Mouse (Mus musculus) MEL (cell line): Measurements from ENCODE around the gene Nos3. TPM values are rescaled to one million over a fixed set of nuclear protein-coding genes. Genes with fewer than 3 reads are reported as not detected.

Source experiments
- DNase-seq: peaks from one replicate; pipeline ENCODE4 v3.0.0; 2011; ENCODE audit warnings: low read depth, low spot score
- H3K27ac ChIP-seq: 2 replicates; pipeline ENCODE4 v1.5.1; 2012; ENCODE audit warnings: low read depth, mild to moderate bottlenecking, control low read depth, low read length, moderate library complexity; ENCODE audit not compliant: control insufficient read depth
- H3K27me3 ChIP-seq, 2 experiments: fragments of 150-350 bp in 1 of 2; sonication (generic) in 1 of 2; 2 replicates each; pipeline ENCODE4 v1.6.1; 2012; ENCODE audit warnings: low read length in 2 of 2, mild to moderate bottlenecking in 2 of 2, improper control_type of control experiment in 1 of 2, moderate library complexity in 1 of 2; ENCODE audit not compliant: insufficient read depth in 2 of 2, control insufficient read depth in 1 of 2
- H3K36me3 ChIP-seq, 2 experiments: 2 replicates each; pipeline ENCODE4 v1.6.1; 2012 to 2014; ENCODE audit warnings: low read length in 2 of 2, improper control_type of control experiment in 1 of 2, inconsistent platforms in 1 of 2, mild to moderate bottlenecking in 1 of 2; ENCODE audit not compliant: insufficient read depth in 2 of 2, control insufficient read depth in 1 of 2
- H3K4me1 ChIP-seq, 2 experiments: fragments of 150-350 bp in 1 of 2; sonication (generic) in 1 of 2; 2 replicates each; pipeline ENCODE4 v1.6.1; 2012; ENCODE audit warnings: low read length in 2 of 2, improper control_type of control experiment in 1 of 2, mild to moderate bottlenecking in 1 of 2; ENCODE audit not compliant: insufficient read depth in 2 of 2, control insufficient read depth in 1 of 2
- H3K4me3 ChIP-seq, 2 experiments: fragments of 150-350 bp in 1 of 2; sonication (generic) in 1 of 2; 2 replicates each; pipeline ENCODE4 v1.5.1; 2012; ENCODE audit warnings: low read depth in 2 of 2, low read length in 2 of 2, mild to moderate bottlenecking in 2 of 2, moderate library complexity in 2 of 2, control low read depth in 1 of 2, improper control_type of control experiment in 1 of 2; ENCODE audit not compliant: control insufficient read depth in 1 of 2, insufficient read depth in 1 of 2
- H3K79me2 ChIP-seq: 2 replicates; pipeline ENCODE4 v1.6.1; 2012; ENCODE audit warnings: mild to moderate bottlenecking, low read length, moderate library complexity; ENCODE audit not compliant: control insufficient read depth, poor library complexity, insufficient read depth
- H3K9ac ChIP-seq: 2 replicates; pipeline ENCODE4 v1.6.1; 2012; ENCODE audit warnings: low read depth, mild to moderate bottlenecking, control low read depth, low read length, moderate library complexity; ENCODE audit not compliant: control insufficient read depth, poor library complexity, severe bottlenecking
- H3K9me3 ChIP-seq: fragments of 150-350 bp; sonication (generic); replicated peaks from 2 replicates; pipeline ENCODE4 v1.6.1; 2012; ENCODE audit warnings: mild to moderate bottlenecking, low read length, improper control_type of control experiment, moderate library complexity; ENCODE audit not compliant: insufficient read depth
- CHD2 ChIP-seq: IDR thresholded peaks from 2 replicates; pipeline ENCODE4 v1.6.1; 2011; ENCODE audit warnings: low read length, improper control_type of control experiment
- CTCF ChIP-seq, 3 experiments: IDR thresholded peaks in 2 of 3; conservative IDR thresholded peaks in 1 of 3; 2 replicates each; pipeline ENCODE4 v1.5.1; 2011 to 2012; ENCODE audit warnings: low read length in 3 of 3, low read depth in 2 of 3, mild to moderate bottlenecking in 2 of 3, improper control_type of control experiment in 1 of 3, inconsistent platforms in 1 of 3, mixed read lengths in 1 of 3, moderate library complexity in 1 of 3; ENCODE audit not compliant: control insufficient read depth in 1 of 3, insufficient read depth in 1 of 3, poor library complexity in 1 of 3, severe bottlenecking in 1 of 3
- E2F4 ChIP-seq: IDR thresholded peaks from 2 replicates; pipeline ENCODE4 v1.6.1; 2011; ENCODE audit warnings: low read depth, low read length, improper control_type of control experiment, borderline replicate concordance
- ELF1 ChIP-seq: IDR thresholded peaks from 2 replicates; pipeline ENCODE4 v1.6.1; 2014; ENCODE audit warnings: low read depth, mild to moderate bottlenecking, inconsistent platforms, low read length, improper control_type of control experiment, moderate library complexity
- EP300 ChIP-seq, 2 experiments: IDR thresholded peaks; 2 replicates each; pipeline ENCODE4 v1.6.1; 2011; ENCODE audit warnings: improper control_type of control experiment in 2 of 2, low read length in 2 of 2, low read depth in 1 of 2, mild to moderate bottlenecking in 1 of 2
- HCFC1 ChIP-seq: IDR thresholded peaks from 2 replicates; pipeline ENCODE4 v1.6.1; 2012; ENCODE audit warnings: low read depth, mild to moderate bottlenecking, inconsistent platforms, low read length, improper control_type of control experiment, moderate library complexity
- JUND ChIP-seq: IDR thresholded peaks from 2 replicates; pipeline ENCODE4 v1.6.1; 2011; ENCODE audit warnings: low read depth, mild to moderate bottlenecking, improper control_type of control experiment, low read length
- MAZ ChIP-seq: IDR thresholded peaks from 2 replicates; pipeline ENCODE4 v1.6.1; 2012; ENCODE audit warnings: low read depth, mild to moderate bottlenecking, inconsistent platforms, low read length, improper control_type of control experiment
- MEF2A ChIP-seq: IDR thresholded peaks from 2 replicates; pipeline ENCODE4 v1.6.1; 2014; ENCODE audit warnings: low read depth, mild to moderate bottlenecking, inconsistent platforms, low read length, improper control_type of control experiment; ENCODE audit not compliant: poor library complexity, insufficient replicate concordance, severe bottlenecking; ENCODE audit errors: extremely low read depth
- MXI1 ChIP-seq: IDR thresholded peaks from 2 replicates; pipeline ENCODE4 v1.6.1; 2011; ENCODE audit warnings: mild to moderate bottlenecking, low read depth, low read length, improper control_type of control experiment
- MYC ChIP-seq: IDR thresholded peaks from 2 replicates; pipeline ENCODE4 v1.6.1; 2011; ENCODE audit warnings: low read depth, mild to moderate bottlenecking, low read length, improper control_type of control experiment, moderate library complexity
- RCOR1 ChIP-seq: IDR thresholded peaks from 2 replicates; pipeline ENCODE4 v1.6.1; 2012; ENCODE audit warnings: low read depth, mild to moderate bottlenecking, inconsistent platforms, low read length, improper control_type of control experiment
- SIN3A ChIP-seq: IDR thresholded peaks from 2 replicates; pipeline ENCODE4 v1.6.1; 2012; ENCODE audit warnings: low read length, improper control_type of control experiment, inconsistent platforms
- TAL1 ChIP-seq: IDR thresholded peaks from 2 replicates; pipeline ENCODE4 v1.6.1; 2012; ENCODE audit warnings: mild to moderate bottlenecking, inconsistent platforms, low read length, moderate library complexity, mixed read lengths
- TBP ChIP-seq: IDR thresholded peaks from 2 replicates; pipeline ENCODE4 v1.8.0; 2011; ENCODE audit warnings: low read depth, low read length, improper control_type of control experiment
- UBTF ChIP-seq: IDR thresholded peaks from 2 replicates; pipeline ENCODE4 v1.6.1; 2012; ENCODE audit warnings: low read depth, mild to moderate bottlenecking, inconsistent platforms, low read length, improper control_type of control experiment, moderate library complexity, borderline replicate concordance; ENCODE audit not compliant: insufficient read depth
- polyA plus RNA-seq, 2 experiments: library from polyadenylated mRNA; stranded (reverse) in 1 of 2; unstranded in 1 of 2; fragments of >175 nt in 1 of 2; fragments of >200 nt in 1 of 2; gene quantifications; 2 replicates each; pipeline versions ENCODE4 v1.2.1 to v1.2.4; 2012; ENCODE audit warnings: low replicate concordance in 2 of 2, low read depth in 1 of 2; ENCODE audit not compliant: insufficient read length in 2 of 2, insufficient read depth in 1 of 2, missing spikeins in 1 of 2
- total RNA-seq: library from RNA; depleted of rRNA; stranded (reverse); fragments of 300-350 nt; gene quantifications from 2 replicates; pipeline ENCODE4 v1.2.3, GENCODE M21; 2012

Gene Nos3
- total and polyA plus RNA-seq, 3 experiments = 3.9 to 6.2 TPM; not detected in 1

DNA sequence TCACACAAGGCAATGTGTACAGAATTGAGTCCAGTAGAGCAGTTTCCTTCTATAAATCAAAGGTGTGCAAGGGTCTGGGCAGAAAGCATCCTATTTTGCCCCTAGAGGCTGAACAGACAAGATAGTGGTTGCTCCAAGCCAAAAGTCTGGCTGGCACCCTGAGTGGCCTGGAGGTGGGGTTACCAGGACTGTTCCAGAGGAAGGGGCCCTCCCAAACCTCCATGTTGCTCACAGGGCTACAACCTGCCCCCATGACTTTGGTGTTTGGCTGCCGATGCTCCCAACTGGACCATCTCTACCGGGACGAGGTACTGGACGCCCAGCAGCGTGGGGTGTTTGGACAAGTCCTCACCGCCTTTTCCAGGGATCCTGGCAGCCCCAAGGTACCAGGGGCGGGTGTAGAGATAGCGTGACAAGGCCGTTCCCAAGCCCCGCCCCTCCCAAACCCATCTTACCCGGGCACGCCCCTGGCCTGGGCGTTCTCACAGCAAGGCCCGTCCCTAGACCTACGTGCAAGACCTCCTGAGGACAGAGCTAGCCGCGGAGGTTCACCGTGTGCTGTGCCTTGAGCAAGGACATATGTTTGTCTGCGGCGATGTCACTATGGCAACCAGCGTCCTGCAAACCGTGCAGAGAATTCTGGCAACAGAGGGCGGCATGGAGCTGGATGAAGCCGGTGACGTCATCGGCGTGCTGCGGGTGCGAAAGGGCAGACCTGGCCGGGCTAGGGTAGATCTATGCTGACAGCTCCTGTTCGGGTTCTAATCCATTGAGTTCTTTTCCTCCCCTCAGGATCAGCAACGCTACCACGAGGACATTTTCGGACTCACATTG is 18.6 kb downstream of the Nos3 start (continued):
- TF ChIP-seq MAZ = peak; percentile 75
- TF ChIP-seq MEF2A = no peak
- peak; percentile 99 for TF ChIP-seq MXI1
- TF ChIP-seq TAL1 = 0 out of 2 replicates have a peak, but pooled peaks have one; percentile 16
- no peak for TF ChIP-seq CHD2

GRCm38 (mm10) chr5:24384407-24384806 is 19.8 kb downstream of the Nos3 start:
- TF ChIP-seq TBP = 0 out of 2 replicates have a peak, but pooled peaks have one; percentile 34
- TF ChIP-seq CHD2 = no peak
- no peak; the same call in 1 of the 2 replicates for TF ChIP-seq MXI1
- TF ChIP-seq RCOR1 = 0 out of 2 replicates have a peak, but pooled peaks have one; percentile 18
- 0 out of 2 replicates have a peak, but pooled peaks have one; percentile 14 for TF ChIP-seq MAZ
- TF ChIP-seq SIN3A = peak; percentile 37; the same call in 1 of the 2 replicates
- 0 out of 2 replicates have a peak, but pooled peaks have one; percentile 40 for TF ChIP-seq HCFC1
- TF ChIP-seq MYC = peak; percentile 33; the same call in 1 of the 2 replicates
- peak in 1 of 2 experiments; percentile 29; a peak in 1 of 4 replicates for TF ChIP-seq EP300 (IDR thresholded peaks at IDR 0.05; ENCODE audit: low read depth in 1 of 2, low read length in 2 of 2)
- TF ChIP-seq, all 39 proteins: peak for 7
- peak; percentile 77 for DNase-seq
- Histone ChIP-seq H3K79me2 (peaks cover 29% of the 10 kb centered on the region), H3K4me1 (peaks cover 19 to 67% of the 10 kb centered on the region in 2 experiments), H3K27ac (peak overlapping the region; percentile 34; the same call in 1 of the 2 replicates), H3K27me3 (no peaks in the 10 kb centered on the region), H3K36me3 (peaks cover 0 to 48% of the 10 kb centered on the region in 2 experiments; a peak in 2 of 4 replicates), H3K9me3 (no peaks in the 10 kb centered on the region), H3K4me3 (peak overlapping the region in 1 of 2 experiments; percentile 61; a peak in 2 of 4 replicates), H3K9ac (peak overlapping the region; percentile 13)

DNA sequence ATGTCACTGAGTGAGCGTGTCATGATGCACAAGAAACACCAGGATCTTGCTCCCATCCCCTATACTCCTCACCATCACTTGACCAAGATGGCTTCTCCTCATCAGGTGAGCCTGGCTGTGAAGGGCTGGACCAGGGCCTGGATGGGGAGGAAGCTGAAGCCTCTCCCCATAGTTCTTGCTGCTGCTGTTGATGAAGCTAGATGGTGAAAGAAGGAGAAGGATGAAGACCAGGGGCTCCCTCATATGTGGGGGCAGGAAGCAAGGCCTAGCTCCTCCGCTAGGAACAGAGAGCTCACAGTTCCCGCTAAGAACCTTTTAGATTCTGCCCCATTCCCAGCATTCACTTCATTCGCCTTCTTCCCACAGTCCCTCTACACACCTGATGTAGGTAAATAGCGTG is 20.8 kb downstream of the Nos3 start:
- DNase-seq = no peak
- Histone ChIP-seq H3K27me3 (no peaks in the 10 kb centered on the region), H3K27ac (no peak overlapping the region), H3K79me2 (peaks cover 29% of the 10 kb centered on the region), H3K36me3 (peaks cover 0 to 44% of the 10 kb centered on the region in 2 experiments; a peak in 2 of 4 replicates), H3K4me3 (no peak overlapping the region), H3K4me1 (peaks cover 19 to 66% of the 10 kb centered on the region in 2 experiments), H3K9ac (no peak overlapping the region), H3K9me3 (no peaks in the 10 kb centered on the region)
- no peak for TF ChIP-seq JUND
- TF ChIP-seq UBTF = no peak
- TF ChIP-seq ELF1 = no peak
- TF ChIP-seq MAZ = no peak
- no peak for TF ChIP-seq E2F4
- no peak for TF ChIP-seq RCOR1
- no peak for TF ChIP-seq CTCF (IDR thresholded peaks at IDR 0.05 in 2 of 3, conservative IDR thresholded peaks at IDR 0.05 in 1 of 3; ENCODE audit: control insufficient read depth in 1 of 3, insufficient read depth in 1 of 3, low read depth in 2 of 3, low read length in 3 of 3, poor library complexity in 1 of 3, severe bottlenecking in 1 of 3)
